Mouse (Mus musculus) erythroblast, adult 5-6 weeks (primary cell): Measurements from ENCODE around the gene Zdhhc14. TPM values are rescaled to one million over a fixed set of nuclear protein-coding genes. Genes with fewer than 3 reads are reported as not detected.

Experiments used
- ATAC-seq: replicated peaks from 2 replicates; pipeline ENCODE4 v1.8.0; 2016; ENCODE audit warnings: moderate number of reproducible peaks, mild to moderate bottlenecking, moderate TSS enrichment, inconsistent platforms; ENCODE audit not compliant: poor library complexity, low FRiP score, severe bottlenecking
- total RNA-seq, 2 experiments: library from RNA; stranded (forward) in 1 of 2; stranded (reverse) in 1 of 2; fragments of 150-400 nt in 1 of 2; fragments of 200-764, 138-1000 nt in 1 of 2; gene quantifications; 2 replicates each; pipeline versions ENCODE4 v1.2.3 to v1.2.4; 2015 to 2017; ENCODE audit warnings: low replicate concordance in 2 of 2

Gene Zdhhc14
- total RNA-seq, 2 experiments from 2014 or later: 45.3 to 51.8 TPM

DNA sequence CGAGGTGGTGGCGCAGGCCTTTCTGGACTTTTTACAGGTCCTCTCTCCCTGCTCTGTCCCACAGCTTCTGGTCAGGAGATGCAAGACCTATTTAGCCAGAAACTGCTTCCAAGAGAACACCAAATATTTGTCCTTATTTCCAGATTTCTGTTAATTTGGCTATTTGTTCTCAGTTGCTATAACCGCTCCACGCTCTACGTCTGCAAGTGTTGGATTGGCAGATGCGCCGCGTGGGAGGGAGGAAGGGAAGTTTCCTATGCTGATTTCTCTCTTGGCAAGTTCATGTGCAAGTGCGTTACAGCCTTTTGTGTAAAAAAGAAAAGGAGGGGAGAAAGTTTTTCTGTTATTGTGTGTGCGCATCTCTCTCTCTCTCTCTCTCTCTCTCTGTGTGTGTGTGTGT lies 58.1 kb downstream of the Zdhhc14 start:
- ATAC-seq: no peak

DNA sequence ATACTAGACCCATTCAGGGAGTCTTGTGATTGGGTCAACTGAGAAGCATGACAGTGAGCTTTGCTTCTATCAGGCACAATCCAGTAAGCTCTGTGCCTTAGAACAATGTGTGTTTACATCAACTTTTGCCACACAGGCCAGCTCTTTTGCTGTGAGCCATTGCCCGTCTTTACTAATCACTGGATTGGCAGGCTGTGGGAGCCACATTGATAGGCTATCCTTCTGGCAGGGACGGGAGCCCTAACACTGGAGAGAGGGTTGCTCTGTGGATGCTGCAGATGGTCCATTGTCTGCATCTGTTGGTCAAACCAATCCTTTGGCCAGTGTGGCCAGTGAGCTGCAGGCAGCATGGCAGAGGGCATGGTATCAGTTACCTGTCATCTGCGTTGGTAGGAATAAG lies 58.8 kb downstream of the Zdhhc14 start:
- ATAC-seq: no peak

DNA sequence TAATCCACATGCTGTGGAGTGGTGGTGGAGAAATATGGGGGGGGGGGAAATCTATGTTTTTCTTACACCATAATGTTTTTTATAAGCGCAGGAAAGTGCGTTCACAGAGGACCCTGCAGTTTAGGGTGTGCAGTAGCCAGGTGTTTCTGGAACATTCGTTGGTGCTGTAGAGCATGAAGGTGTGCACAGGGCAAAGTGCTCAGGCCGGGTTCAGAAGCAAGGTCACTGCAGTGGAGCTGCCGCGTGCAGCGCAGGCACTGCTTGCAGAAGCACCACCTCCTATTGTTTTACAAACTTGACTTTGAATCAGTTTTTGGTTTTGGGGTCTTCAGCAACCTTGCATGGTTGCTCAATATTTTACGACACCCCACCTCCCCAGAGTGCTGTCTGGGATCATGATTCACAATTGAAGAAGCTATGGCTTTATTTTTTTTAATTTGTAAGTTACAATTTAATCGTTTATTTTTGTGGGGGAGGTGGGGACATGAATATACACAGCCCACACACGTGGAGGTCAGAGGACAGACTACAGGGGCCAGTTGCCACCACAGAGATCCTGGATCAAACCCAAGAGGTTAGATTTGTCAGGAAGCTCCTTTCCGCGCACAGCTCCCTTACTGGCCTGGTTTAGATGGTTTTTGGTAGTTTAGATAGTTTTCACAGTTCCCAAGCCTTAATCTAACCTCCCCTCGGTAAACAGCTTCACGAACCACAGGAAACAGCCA lies 59.8 kb downstream of the Zdhhc14 start:
- no peak for ATAC-seq

DNA sequence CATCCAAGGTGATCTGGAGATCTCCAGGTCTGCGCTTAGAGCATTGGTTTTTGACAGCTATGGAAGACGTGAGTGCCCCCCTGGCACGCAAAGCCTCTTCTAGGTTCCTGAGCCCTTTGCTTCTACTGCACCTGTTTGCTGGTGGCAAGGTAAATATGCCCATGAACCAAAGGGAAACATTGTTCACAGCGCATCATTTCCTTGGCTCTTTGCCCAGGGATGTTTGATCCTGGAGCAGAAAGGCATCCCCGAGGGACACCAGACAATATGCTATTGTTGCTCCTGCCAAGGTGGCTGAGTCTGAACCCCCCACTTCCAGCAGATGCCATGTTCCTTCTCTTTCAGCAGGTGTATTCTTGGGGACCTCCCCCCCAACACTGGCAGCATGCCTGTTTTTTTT lies 61.2 kb downstream of the Zdhhc14 start:
- no peak for ATAC-seq

DNA sequence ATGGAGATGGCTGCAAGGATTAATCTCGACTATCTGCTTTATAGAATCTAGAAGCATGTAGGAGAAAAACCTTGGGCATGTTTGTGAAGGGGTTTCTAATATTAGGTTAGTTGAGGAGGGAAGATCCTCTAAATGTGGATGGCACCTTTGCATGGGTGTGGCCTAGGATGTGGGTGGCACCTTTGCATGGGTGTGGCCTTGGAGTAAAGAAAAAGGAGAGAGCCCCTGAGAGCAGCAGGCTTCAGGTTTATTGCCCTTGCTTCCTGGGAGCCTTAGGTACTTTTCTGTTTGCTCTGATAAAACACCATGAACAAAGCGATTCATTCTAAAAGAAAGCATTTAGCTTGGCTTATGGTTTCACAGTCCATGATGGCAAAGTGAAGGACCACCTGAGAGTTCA lies 62.2 kb downstream of the Zdhhc14 start:
- no peak for ATAC-seq

DNA sequence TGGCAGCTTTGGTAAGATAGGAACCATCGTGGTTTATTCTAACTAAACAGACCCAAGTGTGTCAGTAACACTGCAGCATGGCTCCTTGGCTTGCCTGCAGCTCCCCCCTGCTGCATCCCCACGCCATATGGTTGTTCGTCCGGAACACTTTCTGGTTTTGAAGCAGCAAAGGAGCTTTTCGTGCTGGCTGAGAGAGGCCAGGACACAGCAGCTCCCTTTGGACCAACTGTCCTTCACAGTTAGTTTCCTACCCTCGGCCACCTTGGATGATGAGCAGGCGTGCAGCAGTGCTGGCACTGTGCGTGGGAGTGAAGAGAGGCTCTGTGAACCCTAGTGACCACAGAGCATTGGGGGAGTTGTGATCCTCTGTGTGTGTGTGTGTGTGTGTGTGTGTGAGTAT lies 64.2 kb downstream of the Zdhhc14 start:
- ATAC-seq: no peak

DNA sequence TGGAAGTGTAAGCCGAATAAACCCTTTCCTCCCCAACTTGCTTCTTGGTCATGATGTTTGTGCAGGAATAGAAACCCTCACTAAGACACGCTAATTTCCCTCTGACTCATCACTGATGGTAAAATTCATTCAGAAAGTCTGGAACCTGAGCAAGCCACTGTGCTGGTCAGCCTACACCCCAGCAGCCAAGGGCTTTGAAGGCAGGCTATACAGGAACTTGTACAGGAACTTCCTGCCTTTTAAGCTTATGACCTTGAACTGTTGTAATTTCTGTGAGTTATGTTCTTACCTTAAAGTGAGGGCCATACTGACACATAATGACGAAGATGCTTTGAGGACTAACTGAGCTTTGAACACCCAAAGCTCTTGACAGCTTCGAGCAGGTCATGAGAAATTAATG lies 67.9 kb downstream of the Zdhhc14 start:
- ATAC-seq: no peak

DNA sequence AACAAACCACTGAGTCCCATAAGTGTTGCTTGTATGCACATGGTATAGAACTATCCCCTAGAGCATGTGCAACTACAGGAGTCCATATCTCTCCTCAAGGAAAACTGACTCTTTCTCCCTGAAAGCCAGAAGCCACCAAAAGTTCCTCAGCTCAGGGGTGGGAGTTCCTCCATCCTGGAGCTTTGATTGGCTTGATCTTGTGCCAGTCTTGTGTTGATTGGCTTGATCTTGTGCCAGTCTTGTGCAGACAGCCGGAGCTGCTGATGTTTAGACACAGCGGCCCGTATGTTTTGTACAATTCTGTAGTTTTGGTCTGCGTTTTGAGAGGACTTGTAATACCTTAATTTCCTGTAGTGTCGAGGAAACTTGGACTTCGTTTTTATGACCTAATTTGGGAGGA lies 70.8 kb downstream of the Zdhhc14 start:
- no peak for ATAC-seq

DNA sequence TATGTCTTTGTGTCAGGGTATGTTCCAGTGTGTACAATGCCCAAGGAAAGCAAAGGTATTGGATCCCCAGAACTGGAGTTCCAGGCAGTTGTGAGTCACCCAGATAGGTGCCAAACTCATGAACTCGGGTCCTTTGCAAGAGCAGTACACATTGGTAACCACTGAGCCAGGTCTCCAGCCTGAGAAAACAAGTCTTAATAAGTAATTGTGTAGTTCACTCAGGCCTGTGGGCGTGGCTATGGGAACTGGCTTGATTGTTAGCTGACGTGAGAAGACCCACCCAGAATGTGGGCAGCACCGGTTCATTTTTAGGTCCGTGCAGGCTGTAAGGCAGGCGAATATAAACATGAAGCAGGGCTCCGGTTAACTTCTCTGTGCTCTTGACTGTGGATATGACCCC lies 73.6 kb downstream of the Zdhhc14 start:
- no peak for ATAC-seq

DNA sequence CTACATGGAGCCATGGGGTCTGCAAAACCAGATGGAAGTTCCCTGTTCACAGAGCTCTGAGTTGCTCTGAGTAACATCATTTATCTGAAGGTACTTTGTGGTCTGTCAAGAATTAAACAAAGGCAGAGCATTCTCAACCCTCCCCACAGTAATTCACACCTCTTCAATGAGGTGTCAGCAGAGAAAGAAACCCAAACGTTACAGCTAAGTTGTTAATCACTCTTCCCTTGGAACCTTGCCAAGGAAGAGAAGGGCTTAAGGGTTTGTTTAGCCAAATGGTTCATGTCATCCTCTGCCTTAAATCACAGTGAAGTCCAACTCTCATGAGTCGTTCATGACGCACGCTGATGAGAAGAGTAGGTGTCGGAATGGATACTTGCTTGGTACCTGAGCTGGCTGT lies 75.6 kb downstream of the Zdhhc14 start:
- ATAC-seq: no peak

DNA sequence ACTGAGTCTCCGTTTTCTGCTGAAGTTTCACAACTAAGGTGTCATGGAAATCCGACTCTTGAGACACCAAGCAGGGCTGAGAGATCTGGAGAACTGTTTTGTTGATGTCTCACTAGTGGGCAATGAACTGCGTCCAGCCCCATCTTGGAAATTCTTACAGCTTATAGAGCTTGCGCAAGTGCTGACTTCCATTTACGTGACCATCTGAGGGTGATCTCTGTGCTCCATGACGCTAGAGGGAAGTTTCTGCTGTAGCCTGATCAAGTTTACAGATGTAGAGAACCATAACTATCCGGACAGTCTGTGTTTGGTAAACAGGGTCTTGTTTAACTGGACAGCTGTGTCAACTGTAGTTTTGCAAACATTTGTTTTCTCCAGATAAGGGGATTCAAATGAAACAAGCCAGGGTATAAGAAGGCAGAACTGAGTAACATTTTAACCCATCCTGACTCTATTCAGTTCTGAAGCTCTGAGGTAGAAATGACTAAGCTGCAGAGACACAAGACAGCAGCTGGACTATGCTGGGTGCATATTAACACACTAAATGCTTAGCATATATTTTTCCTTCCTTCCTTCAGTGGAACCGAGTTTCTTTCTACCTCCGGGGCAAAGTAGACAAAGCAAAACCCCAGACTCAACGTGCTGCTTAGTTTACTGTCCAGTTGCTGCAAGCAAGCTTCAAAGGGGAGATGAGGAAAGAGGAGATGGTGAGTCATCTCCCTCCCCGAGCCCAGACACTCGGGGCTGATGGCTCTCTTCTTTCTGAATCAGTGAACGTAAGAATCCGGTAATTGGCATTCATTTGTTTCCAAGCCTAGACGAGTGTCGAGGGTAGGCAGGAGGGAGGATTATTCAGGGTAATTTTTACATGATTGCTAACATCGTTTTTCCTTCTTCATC lies 77.0 kb downstream of the Zdhhc14 start:
- no peak for ATAC-seq

DNA sequence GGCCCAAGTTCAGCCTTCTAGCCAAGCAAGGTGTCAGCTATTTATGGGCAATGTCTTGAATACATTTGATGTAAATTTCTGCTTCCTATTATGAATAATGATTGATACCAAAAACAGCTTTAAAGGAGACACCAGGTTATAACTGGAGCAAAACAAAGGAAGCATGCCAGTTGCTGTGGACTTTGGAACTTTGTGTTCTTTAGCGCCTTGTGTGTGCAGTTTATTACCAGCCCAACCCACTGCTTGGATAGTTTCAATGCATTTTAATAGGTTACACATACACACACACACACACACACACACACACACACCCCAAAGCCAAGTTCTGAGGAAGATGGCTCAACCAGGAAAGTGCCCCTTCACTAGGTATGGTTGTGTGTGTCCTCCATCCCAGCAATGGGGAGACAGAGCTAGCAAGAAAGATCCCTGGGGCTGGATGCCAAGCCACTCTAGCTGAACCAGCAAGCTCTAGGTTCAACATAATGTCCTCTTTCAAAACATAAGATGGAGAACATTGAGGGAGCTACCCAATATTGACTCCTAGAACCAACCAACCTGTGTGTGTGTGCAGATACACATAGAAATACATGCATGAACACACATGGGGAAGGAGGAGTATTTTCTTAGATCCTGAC lies 79.9 kb downstream of the Zdhhc14 start:
- ATAC-seq: no peak

DNA sequence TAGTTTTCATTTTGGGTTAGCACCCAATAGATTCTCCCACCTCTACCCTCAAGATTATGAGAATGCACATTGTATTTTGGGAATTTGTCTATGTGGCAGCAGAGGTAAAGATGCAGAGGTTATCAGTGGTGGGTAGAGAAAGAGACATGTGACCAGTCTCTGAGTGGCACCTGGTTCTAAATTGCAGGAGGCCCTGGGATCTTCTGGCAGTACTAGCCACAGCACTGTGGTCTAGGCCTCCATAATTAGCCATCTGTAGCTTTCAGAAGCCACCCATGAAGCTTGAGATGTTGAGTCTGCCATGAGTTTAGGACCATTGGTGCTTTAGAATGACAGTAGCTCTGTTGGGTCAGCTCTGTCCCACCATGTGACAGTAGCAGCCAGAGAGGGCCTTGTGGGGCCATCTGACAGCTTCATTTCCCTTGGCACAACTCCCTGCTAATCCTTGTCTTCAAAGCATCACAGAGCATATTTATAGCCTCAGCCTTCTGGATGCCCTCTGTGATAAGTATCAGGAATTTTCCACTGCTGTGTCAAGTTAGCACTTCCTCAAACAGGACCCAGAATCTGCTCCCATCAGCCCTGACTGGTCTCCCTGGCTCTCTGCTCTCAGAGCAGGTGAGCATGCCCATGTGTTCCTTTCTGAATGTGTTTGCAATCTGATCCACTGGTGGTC lies 80.5 kb downstream of the Zdhhc14 start:
- no peak for ATAC-seq

DNA sequence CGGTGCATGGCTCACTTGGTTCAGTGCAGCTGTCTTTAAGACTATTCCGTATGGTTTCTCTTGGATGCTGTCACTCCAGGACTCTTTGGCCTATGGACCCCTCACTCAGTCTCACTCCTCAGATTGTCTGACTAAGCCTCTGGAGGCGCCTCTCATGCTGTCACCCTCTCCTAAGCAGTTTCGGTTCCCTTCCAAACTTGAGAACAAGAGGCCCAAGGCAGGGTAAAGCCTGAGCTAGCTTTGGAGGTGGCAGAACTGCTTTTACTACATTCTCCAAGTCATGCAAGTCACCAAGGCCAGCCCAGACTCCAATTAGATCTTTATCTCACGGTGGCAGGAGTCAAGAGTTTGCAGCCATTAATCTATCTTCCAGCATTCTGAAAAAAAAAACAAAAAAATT lies 82.3 kb downstream of the Zdhhc14 start:
- ATAC-seq: no peak

DNA sequence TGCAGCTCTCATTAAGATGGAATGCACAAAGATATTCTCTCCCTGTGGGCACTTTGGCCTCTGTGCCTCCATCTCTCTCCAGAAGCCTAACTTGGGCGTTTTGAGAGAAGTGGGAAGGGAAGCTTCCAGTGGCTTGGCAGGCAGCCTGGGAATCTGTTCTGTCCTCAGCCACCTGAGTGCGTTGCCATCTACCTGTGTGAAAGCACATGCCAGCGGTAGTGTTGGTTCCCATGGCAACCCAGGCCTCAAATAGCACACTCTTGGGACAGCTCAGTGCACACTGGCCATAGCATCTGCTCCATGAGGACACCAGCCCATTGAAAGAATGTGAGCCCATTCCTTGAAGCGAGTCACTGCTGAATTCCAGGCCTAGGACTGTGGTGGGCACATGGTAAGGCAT lies 83.2 kb downstream of the Zdhhc14 start:
- ATAC-seq: no peak

DNA sequence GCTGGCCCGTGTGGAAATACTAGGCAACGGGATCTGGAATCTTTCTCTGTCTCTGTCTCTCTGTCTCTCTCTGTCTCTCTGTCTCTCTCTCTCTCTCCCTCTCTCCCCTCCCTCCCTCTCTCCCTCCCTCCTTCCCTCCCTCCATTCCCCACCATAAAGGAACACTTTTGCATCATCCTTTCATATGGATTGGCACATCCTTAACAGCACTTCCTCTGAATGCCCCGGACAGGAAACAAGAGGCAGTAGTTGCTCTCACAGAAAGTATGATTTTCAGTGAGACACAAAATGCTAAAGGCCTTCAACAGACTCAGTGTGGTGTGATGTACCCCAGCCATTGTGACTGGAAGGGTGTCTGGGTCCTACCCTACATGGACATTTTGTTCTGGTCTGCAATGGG lies 89.9 kb downstream of the Zdhhc14 start:
- no peak for ATAC-seq

DNA sequence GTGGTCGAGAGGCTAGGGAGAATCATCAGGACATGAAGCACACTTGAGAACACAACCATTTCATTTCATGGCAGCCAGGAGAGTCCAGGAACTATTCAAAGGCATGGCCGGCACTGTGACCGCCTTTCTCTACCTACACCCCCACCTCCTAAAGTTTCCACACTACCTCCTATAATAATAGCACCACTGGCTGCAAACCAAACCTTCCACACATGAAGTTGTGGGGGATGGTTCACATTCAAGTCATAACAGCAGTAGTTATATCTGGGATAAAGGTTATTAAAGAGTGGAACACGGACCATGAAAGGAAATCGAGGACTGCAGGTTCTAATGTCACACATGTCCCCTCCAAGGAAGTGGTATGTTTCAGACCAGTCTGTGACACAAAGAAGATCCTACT lies 90.6 kb downstream of the Zdhhc14 start:
- ATAC-seq: no peak

DNA sequence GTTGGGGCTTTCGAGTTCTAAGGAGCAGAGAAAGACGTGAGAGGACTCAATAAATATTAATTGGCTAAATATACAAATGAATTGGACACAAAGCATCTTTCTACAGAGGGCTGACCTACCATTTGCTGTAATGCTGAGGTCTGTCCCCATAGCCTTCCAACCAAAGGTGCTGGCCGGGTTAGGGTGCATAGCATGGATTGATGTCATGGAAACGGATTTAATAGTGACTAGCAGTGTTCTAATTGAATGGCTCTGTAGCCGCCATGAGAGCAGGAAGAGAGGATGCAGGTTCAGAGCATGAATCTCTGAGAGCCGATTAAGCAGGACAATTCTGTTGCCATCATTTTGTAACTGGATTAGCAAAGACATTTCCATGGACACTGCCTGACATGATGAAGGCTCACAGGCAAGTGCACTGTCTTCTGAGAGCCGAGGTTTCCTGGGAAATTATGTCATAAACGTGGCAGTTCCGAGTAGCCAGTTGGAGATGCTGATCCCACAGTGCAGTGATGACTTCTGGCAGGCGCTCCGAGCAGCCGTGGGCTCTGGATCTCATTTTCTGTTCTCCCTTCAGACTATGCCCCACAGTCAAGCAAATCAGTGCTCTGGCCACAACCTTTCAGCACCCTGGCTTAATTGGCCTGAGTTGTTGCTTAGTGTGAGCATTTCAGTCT lies 91.3 kb downstream of the Zdhhc14 start:
- ATAC-seq: no peak

DNA sequence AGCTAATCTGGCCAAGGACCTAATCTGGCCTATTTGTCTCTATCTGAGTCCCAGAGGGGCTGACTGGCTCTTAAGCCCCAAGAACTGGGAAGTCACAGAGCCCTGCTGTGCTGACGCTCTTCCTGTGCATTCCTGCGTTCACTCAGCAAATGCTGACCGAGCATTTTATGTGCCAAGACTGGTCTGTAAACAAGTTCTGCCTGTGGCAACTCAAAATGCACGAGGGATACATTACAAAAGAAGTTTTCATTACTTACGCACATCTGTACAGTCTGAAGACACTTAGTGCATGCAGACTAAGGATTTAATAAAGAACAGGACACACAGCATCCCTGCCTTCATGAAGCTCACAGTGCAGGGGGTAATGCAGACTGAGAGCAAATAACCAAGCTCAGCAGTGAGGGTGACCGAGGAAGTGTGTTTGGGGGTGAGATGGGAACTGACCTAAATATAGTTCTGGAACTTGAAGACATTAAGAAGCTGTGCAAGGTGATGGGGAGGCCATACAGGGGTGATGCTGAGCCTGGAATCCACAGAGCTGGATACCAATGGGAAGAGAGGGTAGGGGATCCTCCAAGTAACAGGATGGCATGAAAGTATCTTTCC lies 99.3 kb downstream of the Zdhhc14 start:
- no peak for ATAC-seq
